Mouse (Mus musculus) duodenum, adult 2 months (tissue): ENCODE measurements around the gene Npcd. TPM values are rescaled to one million over a fixed set of nuclear protein-coding genes. Genes with fewer than 3 reads are reported as not detected.

ENCODE experiments used
- polyA plus RNA-seq: library from polyadenylated mRNA; depleted of rRNA; stranded (reverse); fragments of >200 nt; gene quantifications from 2 replicates; pipeline ENCODE4 v1.2.3, GENCODE M21; 2012; ENCODE audit warnings: low replicate concordance; rRNA removed

Npcd gene
- polyA plus RNA-seq, result 0.46 and 2.7 TPM in 2 replicates

DNA sequence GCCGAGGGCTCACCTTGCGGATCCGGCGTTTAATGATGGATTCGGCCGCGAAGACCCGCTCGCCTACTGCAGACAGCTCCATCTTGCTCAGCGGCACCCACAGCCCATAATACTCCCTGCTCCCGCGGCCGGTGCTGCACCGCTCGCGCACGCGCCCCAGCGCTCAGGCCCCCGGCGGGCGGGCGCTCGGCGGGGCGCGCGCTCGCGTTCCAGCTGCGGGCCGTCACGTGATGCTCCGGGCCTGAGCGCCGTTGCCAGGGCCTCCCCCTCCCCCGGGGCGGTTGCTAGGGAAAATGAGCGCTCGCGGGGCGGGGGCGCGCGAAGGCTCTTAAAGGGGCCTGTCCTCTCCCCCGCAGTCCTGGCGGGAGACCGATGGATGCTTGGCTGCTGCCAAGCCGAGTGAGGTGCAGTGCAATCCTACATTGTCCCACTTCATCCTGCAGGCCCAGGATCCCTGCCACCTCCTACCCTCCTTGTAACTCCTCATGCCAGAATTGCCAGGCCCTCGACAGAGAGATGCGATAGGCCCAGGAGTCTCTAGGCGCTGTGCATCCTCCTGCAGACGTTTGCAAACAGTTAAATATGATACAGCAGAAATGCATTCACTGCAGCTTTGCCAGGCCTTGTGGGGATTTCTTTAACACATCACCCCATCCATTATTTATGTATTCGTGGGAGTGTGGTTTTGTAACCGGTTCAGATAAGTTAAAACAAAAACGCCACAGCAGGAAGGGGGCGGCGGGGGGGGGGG, at the start of gene Npcd, which contains the start of gene Cbx6:
Gene Npcd (minus strand): TSS at position 108 of the 751 bp plus-strand sequence.
Gene Cbx6 (minus strand): TSS at position 559 of the 751 bp plus-strand sequence.

DNA sequence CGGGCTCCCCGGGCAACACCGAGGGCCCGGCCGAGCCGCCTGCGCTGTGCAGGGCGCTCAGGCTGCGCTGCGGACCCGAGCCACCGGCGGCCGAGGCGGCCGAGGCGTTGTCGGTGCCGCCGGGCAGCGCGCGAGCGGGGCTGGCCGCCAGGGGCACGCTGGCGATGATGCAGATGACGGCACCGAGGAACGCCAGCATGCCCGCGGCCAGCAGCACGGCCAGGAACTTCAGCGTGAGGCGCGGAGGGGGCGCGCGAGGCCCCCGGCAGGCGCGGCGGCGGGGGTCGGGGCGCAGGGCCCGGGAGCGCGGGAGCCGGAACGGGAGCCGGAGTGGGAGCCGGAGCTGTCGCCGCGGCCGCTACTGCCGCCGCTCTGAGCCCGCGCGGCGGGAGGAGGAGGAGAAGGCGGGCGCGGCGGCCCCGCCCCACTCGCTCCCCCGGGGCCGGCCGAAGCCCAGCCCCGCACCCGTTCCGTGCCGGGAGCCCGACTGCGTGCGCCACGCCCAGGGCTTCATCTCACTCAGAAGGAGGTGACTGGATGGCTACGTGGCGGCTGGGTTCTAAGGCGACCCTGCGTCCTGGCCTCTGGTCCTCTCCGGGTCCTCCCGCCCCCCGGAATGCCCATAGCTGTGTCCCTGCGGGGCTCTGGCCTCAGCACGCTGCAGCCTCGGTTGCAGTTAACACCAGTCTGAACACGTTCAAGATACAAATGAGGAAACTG, 29.5 kb downstream of the Npcd start, which contains the start of gene Nptxr:
Gene Nptxr (minus strand): TSS at position 415 of the 720 bp plus-strand sequence.

GRCm38 (mm10) chr15:79777749-79778148, 56.3 kb downstream of the Npcd start, which contains the start of gene Dnal4:
Dnal4 (minus strand) TSS chr15:79777849.

DNA sequence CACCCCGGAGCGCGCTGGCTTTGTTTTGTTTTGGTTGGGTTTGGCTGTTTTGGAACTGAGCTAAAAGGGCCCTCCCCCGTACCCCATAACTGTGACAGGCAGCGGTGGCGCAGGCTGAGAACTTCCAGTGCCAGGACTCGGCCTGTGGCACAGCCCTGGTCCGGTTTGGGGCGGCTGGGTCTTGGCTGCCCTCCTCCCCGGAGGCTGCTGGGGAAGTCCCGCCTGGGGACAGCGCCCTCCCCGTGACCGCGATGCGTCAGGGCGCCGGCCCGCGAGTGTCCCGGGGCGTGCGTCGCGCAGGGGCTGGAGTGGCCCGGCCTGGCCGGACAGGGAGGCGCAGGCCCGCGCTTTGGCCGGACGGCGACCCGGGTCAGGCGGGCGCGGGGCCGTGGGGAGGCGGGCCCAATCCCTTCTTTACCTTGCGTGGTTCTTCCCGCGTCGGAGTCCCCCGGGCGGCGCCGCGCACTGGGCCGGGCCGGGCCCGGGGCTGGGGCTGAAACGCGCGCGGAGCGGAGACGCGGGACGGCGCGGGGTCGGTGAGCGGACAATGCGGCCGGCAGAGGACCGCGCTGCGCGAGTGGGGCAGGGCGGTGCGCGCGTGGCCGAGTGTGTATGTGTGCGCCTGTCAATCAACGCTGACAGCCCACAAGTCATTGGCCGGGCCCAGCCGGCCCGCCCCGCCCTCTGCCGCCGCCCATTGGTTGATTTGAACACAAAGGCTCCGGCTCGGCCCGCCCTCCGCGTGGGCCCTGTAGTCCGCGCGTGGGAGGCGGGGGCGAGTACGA, 91.9 kb downstream of the Npcd start, which contains the start of gene Sun2:
Gene Sun2 (minus strand): TSS at position 616 of the 785 bp plus-strand sequence.

Other genes with a start within 250 kb of the Npcd start
- gene Dmc1, start 229.1 kb downstream of the Npcd start, polyA plus RNA-seq, result 0.13 TPM in 1 of 2 replicates, not detected in the other
- 0.08 and 0.22 TPM in 2 replicates for gene Fam227a, start 175.3 kb downstream of the Npcd start, polyA plus RNA-seq
- 7.6 and 9.6 TPM in 2 replicates for gene Cby1, start 175.0 kb downstream of the Npcd start, polyA plus RNA-seq
- 16.2 and 23.5 TPM in 2 replicates for gene Tomm22, start 163.4 kb downstream of the Npcd start, polyA plus RNA-seq
- 13.5 and 14.9 TPM in 2 replicates for gene Josd1, start 146.3 kb downstream of the Npcd start, polyA plus RNA-seq
- 21.2 and 36.3 TPM in 2 replicates for gene Gtpbp1, start 143.4 kb downstream of the Npcd start, polyA plus RNA-seq
- gene Sun2, start 91.7 kb downstream of the Npcd start, polyA plus RNA-seq, result 18.8 and 19.8 TPM in 2 replicates
- gene Dnal4, start 56.4 kb downstream of the Npcd start, polyA plus RNA-seq, result 18.0 and 20.8 TPM in 2 replicates
- gene Nptxr, start 29.5 kb downstream of the Npcd start, polyA plus RNA-seq, result 1.1 and 1.2 TPM in 2 replicates
- gene Cbx6, start 451 bp upstream of the Npcd start, polyA plus RNA-seq, result 14.2 and 16.8 TPM in 2 replicates
- gene Apobec3, start 57.4 kb upstream of the Npcd start, polyA plus RNA-seq, result 7.4 and 10.7 TPM in 2 replicates
- gene Cbx7, start 136.9 kb upstream of the Npcd start, polyA plus RNA-seq, result 14.5 and 21.5 TPM in 2 replicates
- 7.5 and 8.5 TPM in 2 replicates for gene Pdgfb, start 180.7 kb upstream of the Npcd start, polyA plus RNA-seq